Mouse (Mus musculus): ENCODE measurements around the gene Tlr12.

DNA sequence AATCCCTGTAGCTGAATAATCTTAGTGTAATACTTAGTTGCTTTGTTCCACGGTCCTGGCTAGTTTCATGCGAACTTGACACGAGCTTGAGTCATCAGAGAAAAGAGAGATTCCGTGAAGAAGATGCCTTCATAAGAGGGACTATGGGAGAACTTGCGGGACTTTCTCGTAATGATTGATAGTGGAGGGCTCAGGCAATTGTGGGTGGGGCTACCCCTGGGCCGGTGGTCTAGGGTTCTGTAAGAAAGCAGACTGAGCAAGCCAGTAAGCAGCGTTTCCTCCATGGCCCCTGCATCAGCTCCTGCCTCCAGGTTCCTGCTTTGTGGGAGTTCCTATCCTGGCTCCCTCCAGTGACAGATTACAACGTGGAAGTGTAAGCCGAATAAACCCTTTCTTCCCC lies 7.7 kb downstream of the Tlr12 start:
- TF ChIP-seq POLR2A (IDR thresholded peaks at IDR 0.05; ENCODE audit: extremely low read depth, insufficient read depth, low read length) = no peak
- TF ChIP-seq CTCF (IDR thresholded peaks at IDR 0.05; ENCODE audit: extremely low read depth, insufficient read depth, low read length) = no peak
